In genomic region chr6:117249230-117249921, GRCm38 (mm10) we compare ENCODE assay signal across 9 mouse cellular contexts.
A peak's percentile ranks its signal among the peaks of the same experiment; 100 is the strongest.
DNase-seq lines count a peak whose midpoint lies in the region; ATAC-seq and TF ChIP-seq lines count a peak whose summit lies in the region.
"Had no signal": no experiment of that assay in that cellular context is flagged by ENCODE, and none has a peak within 500 bp of the region (broad histone marks: within the 10 kb centered on the region; RNA-seq: fewer than 3 reads in every experiment).

No protein-coding gene starts in this region.

- H3K36me3 ChIP-seq in intestine, postnatal 0 days (ENCODE audit: control insufficient read depth, insufficient read depth): no peaks in the 10 kb centered on the region
- no peaks in the 10 kb centered on the region for H3K36me3 ChIP-seq in intestine, embryonic 16.5 days (ENCODE audit: control insufficient read depth, insufficient read depth, low read length)
- H3K36me3 ChIP-seq: hindbrain, embryonic 15.5 days had no signal

- DNase-seq in B cell, adult 2 months: peak; percentile 33
- DNase-seq in adrenal gland, adult 2 months: peak; percentile 38
- peak; percentile 22 for DNase-seq in retina, postnatal 1 day
- no peak for DNase-seq in left cerebral cortex, postnatal 25 days (ENCODE audit: low spot score in 2 of 2)
- no peak for DNase-seq in frontal cortex, adult 2 months (ENCODE audit: extremely low spot score in 1 of 2, low spot score in 1 of 2)

- TF ChIP-seq CTCF in intestine, postnatal 0 days (IDR thresholded peaks at IDR 0.05; ENCODE audit: low read depth): peak; percentile 67

- no peak overlapping the region for H3K4me2 ChIP-seq in intestine, postnatal 0 days (replicated peaks; ENCODE audit: low read depth)
- H3K4me2 ChIP-seq in intestine, embryonic 16.5 days (ENCODE audit: low read depth, low read length): no peak overlapping the region
- H3K4me2 ChIP-seq: hindbrain, embryonic 15.5 days had no signal

- H3K9me3 ChIP-seq in intestine, postnatal 0 days (ENCODE audit: control insufficient read depth): no peaks in the 10 kb centered on the region
- no peaks in the 10 kb centered on the region for H3K9me3 ChIP-seq in intestine, embryonic 16.5 days (ENCODE audit: control insufficient read depth, low read length)
- H3K9me3 ChIP-seq: hindbrain, embryonic 15.5 days had no signal

- H3K27me3 ChIP-seq in intestine, postnatal 0 days (replicated peaks; ENCODE audit: control insufficient read depth, insufficient read depth, low read length): no peaks in the 10 kb centered on the region
- H3K27me3 ChIP-seq in intestine, embryonic 16.5 days (replicated peaks; ENCODE audit: control insufficient read depth, insufficient read depth, low read length): no peaks in the 10 kb centered on the region
- H3K27me3 ChIP-seq: hindbrain, embryonic 15.5 days had no signal

- no peak overlapping the region for H3K4me3 ChIP-seq in intestine, postnatal 0 days (ENCODE audit: low read depth, low read length)
- H3K4me3 ChIP-seq in intestine, embryonic 16.5 days (ENCODE audit: low read length): no peak overlapping the region
- H3K4me3 ChIP-seq: hindbrain, embryonic 15.5 days had no signal

- no peaks in the 10 kb centered on the region for H3K4me1 ChIP-seq in intestine, postnatal 0 days (replicated peaks; ENCODE audit: control insufficient read depth, insufficient read depth, low read length)
- peaks cover 2% of the 10 kb centered on the region; the same call in 1 of the 2 replicates for H3K4me1 ChIP-seq in intestine, embryonic 16.5 days (ENCODE audit: control insufficient read depth, insufficient read depth, low read length)

- H3K27ac ChIP-seq in intestine, postnatal 0 days (ENCODE audit: low read depth, low read length): no peak overlapping the region
- no peak overlapping the region for H3K27ac ChIP-seq in intestine, embryonic 16.5 days (ENCODE audit: low read length)
- H3K27ac ChIP-seq: hindbrain, embryonic 15.5 days had no signal

- no peak for ATAC-seq in intestine, postnatal 0 days
- no peak for ATAC-seq in intestine, embryonic 16.5 days
- ATAC-seq in hematopoietic stem cell, adult 5-6 weeks (replicated peaks in 1 of 2; ENCODE audit: insufficient read depth in 1 of 2, low FRiP score in 2 of 2, low TSS enrichment in 1 of 2, low read depth in 1 of 2, poor library complexity in 2 of 2, severe bottlenecking in 2 of 2): peak; percentile 64 to 69; a peak in 3 of 4 replicates

- H3K9ac ChIP-seq in intestine, postnatal 0 days (ENCODE audit: low read depth, low read length): no peak overlapping the region
- H3K9ac ChIP-seq in intestine, embryonic 16.5 days (ENCODE audit: low read depth, low read length): no peak overlapping the region
- H3K9ac ChIP-seq: hindbrain, embryonic 15.5 days had no signal

- 84% methylated on average over 18 of the region's 18 CpGs for WGBS in intestine, postnatal 0 days
- WGBS in intestine, embryonic 16.5 days: 81% methylated on average over 18 of the region's 18 CpGs

- intact Hi-C loops in left cerebral cortex, postnatal 25 days (cut with DNase I): no loop called here

Comparison
In these comparisons a context has a peak if more than half of its experiments do, and no peak if none do; other contexts are left out.
1. ATAC-seq: peak in hematopoietic stem cell, adult 5-6 weeks (2 of 2); none in intestine, postnatal 0 days (single experiment) and intestine, embryonic 16.5 days (single experiment).
2. DNase-seq: peak in B cell, adult 2 months (2 of 2), adrenal gland, adult 2 months (single experiment) and retina, postnatal 1 day (single experiment); none in left cerebral cortex, postnatal 25 days (0 of 2) and frontal cortex, adult 2 months (0 of 2).